Mouse (Mus musculus): ENCODE results near the gene Sh3tc1.

Sh3tc1 gene

GRCm38 (mm10) chr5:35685079-35685478 lies 54.7 kb downstream of the Sh3tc1 start:
- no peak for DNase-seq (ENCODE audit: low spot score)

- DNase-seq (ENCODE audit: low spot score): peak; percentile 85
These were observed 58.8 kb downstream of the Sh3tc1 start for GRCm38 (mm10) chr5:35680958-35681357.

GRCm38 (mm10) chr5:35679256-35680155 lies 60.3 kb downstream of the Sh3tc1 start, which contains the start of gene Htra3:
TSS of gene Htra3 (minus strand) at chr5:35679782.
- DNase-seq (ENCODE audit: low spot score): no peak

- no peak for DNase-seq (ENCODE audit: low spot score)
These were observed 62.8 kb downstream of the Sh3tc1 start for GRCm38 (mm10) chr5:35676964-35677363.

GRCm38 (mm10) chr5:35674081-35674555 lies 65.7 kb downstream of the Sh3tc1 start:
- peak; percentile 92 for DNase-seq (ENCODE audit: low spot score)

- DNase-seq (ENCODE audit: low spot score): peak; percentile 99
These were observed 66.7 kb downstream of the Sh3tc1 start for GRCm38 (mm10) chr5:35673086-35673485.

- DNase-seq (ENCODE audit: low spot score): no peak
These were observed 67.2 kb downstream of the Sh3tc1 start for GRCm38 (mm10) chr5:35672581-35672980.

GRCm38 (mm10) chr5:35671474-35671891 lies 68.3 kb downstream of the Sh3tc1 start:
- peak; percentile 97 for DNase-seq (ENCODE audit: low spot score)

GRCm38 (mm10) chr5:35670412-35670801 lies 69.4 kb downstream of the Sh3tc1 start:
- DNase-seq (ENCODE audit: low spot score): peak; percentile 83

GRCm38 (mm10) chr5:35669747-35670411 lies 69.9 kb downstream of the Sh3tc1 start:
- peak; percentile 83 for DNase-seq (ENCODE audit: low spot score)

GRCm38 (mm10) chr5:35666152-35666551 lies 73.6 kb downstream of the Sh3tc1 start:
- DNase-seq (ENCODE audit: low spot score): no peak

GRCm38 (mm10) chr5:35662021-35662545 lies 77.7 kb downstream of the Sh3tc1 start:
- DNase-seq (ENCODE audit: low spot score): no peak

- no peak for DNase-seq (ENCODE audit: low spot score)
These were observed 78.6 kb downstream of the Sh3tc1 start for GRCm38 (mm10) chr5:35661210-35661609.

GRCm38 (mm10) chr5:35659503-35659902 lies 80.3 kb downstream of the Sh3tc1 start:
- no peak for DNase-seq (ENCODE audit: low spot score)

GRCm38 (mm10) chr5:35655753-35656485 lies 83.9 kb downstream of the Sh3tc1 start:
- no peak for DNase-seq (ENCODE audit: low spot score)

- DNase-seq (ENCODE audit: low spot score): peak; percentile 76
These were observed 85.9 kb downstream of the Sh3tc1 start for GRCm38 (mm10) chr5:35653743-35654395.

- DNase-seq (ENCODE audit: low spot score): no peak
These were observed 86.9 kb downstream of the Sh3tc1 start for GRCm38 (mm10) chr5:35652872-35653271.

GRCm38 (mm10) chr5:35652319-35652718 lies 87.5 kb downstream of the Sh3tc1 start:
- no peak for DNase-seq (ENCODE audit: low spot score)

GRCm38 (mm10) chr5:35648230-35648629 lies 91.6 kb downstream of the Sh3tc1 start:
- DNase-seq (ENCODE audit: low spot score): no peak

GRCm38 (mm10) chr5:35647562-35647961 lies 92.2 kb downstream of the Sh3tc1 start:
- DNase-seq (ENCODE audit: low spot score): peak; percentile 95

Data from adipocyte (in vitro differentiated cells).